Mouse (Mus musculus): ENCODE data around the gene 1700066M21Rik.

DNA sequence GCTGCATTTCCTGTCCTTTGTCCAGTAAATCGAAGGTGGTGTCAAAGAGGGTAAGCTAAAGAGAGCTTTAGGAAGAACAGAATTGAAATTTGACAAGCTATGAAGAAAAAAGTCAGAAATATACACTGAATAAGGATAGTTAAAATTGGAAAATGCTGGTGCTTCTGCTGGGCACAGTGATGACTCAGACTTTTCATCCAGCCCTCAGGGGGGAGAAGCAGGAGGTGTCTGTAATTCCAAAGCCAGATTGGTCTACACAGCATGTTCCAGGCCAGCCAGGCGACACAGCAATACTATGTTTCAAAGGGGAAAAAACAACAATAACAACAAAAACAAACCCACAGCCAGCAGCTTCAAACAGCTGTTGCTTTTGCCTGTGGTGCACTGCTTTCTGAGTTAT, 36.0 kb downstream of the 1700066M21Rik start:
- TF ChIP-seq POLR2A (IDR thresholded peaks at IDR 0.05; ENCODE audit: borderline replicate concordance, extremely low read depth, low read depth, low read length) = no peak
- TF ChIP-seq CTCF (IDR thresholded peaks at IDR 0.05; ENCODE audit: insufficient read depth, low read length) = no peak
